Mouse (Mus musculus): ENCODE measurements around the gene Abcc8.

Abcc8 gene

DNA sequence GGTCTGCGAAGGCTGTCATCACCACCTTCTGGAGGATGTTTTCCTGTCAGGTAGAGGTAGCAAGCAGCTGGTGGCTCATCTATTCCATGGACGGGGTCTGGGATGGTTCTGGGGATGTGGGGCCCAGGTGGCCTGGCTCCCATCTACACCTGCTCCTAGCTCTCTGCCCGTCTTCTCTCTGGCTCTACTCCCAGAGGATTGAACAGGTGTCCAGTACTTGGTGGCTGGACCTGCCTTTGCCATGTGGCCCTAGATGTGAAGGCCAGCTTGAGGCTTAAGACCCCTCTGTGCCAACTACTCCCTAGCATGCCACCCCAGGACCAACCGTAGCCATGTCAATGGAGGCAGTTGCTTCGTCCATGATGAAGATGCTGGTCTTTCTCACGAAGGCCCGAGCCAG lies 74.3 kb downstream of the Abcc8 start:
- DNase-seq, result no peak

DNA sequence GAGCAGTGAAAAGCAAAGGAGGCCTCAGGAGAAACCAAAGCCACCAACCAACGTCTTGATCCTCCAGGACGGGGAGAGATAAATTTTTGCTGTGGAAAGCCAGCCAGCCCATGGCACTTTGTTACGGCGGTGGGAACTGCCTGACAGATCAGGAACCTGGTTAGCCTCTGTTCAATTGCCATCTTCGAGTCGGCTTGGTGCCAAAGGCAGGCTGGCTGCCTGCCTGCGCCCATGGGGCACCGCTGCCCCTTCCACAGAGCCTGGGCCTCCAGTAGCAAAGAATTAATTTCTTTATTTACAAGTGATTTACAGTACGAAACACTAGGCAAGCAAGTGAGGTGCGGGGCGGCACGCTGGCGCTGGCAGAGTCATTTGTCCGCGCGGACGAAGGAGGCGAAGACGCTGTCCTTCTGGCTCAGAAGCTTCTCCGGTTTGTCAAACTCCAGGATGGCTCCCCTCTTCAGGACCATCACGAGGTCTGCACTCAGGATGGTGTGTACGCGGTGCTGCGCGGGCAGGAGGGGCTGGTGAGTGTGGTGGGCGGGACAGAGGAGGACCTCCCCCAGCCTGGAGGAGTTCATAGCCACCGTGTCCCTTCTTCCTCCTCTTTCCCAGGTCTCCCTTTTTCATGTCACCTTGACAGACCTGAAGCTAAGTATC lies 75.4 kb downstream of the Abcc8 start:
- no peak for DNase-seq

DNA sequence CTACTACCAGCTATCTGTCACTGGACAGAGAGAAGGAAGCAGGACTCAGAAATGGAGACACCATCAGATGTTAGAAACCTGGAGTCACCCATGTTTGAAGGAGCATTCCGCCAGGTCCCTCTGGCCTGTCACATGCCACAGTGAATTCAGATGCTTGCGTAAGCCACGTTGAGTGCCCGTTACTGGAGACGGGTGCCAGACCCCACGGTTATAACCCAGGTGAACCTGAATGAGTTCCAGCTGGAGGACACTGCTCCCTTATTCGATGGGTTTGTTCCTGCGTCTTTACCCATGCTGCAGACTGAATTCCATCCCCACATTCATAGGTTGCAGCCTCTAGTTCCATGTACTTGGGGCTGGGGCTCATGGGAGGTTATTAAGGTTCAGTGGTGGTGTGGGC lies 76.1 kb downstream of the Abcc8 start:
- no peak for DNase-seq

DNA sequence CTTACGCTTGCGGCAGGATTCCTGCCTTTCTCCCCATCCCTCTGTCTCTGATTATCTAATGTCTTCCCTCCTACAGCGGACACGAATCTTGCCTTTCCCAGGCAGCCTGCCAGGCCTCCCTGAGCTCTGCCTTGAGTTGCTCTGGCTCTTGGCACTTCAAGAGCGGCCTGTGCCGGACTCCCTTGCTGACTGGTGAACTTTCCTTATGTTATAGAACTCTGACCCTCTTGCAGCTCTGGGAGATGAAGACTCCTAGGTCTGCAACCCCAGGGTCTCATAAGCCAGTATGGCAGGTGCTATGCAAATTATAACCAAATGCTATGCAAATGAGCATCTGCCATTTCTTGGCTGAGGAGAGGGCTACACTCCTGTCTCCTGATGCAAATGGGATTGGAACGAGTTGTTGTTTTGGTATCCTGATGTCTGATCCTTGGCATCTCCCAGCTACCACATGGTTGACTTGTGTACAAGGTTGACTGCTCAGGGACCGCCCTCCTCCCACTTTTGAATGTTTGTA lies 76.7 kb downstream of the Abcc8 start:
- no peak for DNase-seq

DNA sequence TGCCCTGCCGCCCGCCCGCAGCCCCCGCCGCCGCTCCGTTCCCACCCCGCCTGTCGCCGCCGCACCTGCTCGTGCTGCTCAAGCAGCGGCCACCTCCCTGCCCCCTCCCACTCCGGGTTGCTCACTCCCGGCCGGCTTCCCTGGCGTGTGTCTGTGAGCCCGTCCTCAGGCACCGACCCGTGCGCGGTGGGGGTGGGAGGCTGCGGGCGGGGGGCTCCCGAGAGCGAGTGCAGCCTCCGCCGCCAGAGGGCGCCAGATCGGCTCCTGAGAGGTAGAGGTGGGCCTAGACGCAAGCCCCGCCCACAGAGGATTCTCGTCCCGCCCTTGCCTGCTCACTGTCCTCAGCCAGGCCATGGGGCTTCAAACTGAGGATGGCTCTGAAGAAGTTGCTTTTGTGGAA lies 79.3 kb downstream of the Abcc8 start, which contains the start of gene Kcnj11:
TSS of gene Kcnj11 (minus strand) at position 202 of the 400 bp plus-strand sequence.
- DNase-seq, result peak; percentile 39 to 70

DNA sequence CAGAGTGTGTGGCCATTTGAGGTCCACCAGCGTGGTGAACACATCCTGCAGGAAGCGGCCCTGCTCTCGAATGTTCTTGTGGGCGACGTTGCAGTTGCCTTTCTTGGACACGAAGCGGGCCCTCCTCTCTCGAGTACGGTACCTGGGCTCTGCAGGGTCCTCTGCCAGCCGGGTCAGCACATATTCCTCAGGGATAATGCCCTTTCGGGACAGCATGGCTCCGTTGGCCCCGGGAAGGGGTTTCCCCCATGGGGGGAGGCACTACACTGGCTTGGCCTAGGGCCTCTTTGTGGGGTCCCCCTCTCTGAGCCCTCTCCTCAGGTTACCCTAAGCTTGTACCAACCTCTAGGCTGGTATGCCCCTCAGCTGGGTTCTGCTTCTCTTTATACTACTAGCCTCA lies 80.2 kb downstream of the Abcc8 start:
- no peak for DNase-seq

DNA sequence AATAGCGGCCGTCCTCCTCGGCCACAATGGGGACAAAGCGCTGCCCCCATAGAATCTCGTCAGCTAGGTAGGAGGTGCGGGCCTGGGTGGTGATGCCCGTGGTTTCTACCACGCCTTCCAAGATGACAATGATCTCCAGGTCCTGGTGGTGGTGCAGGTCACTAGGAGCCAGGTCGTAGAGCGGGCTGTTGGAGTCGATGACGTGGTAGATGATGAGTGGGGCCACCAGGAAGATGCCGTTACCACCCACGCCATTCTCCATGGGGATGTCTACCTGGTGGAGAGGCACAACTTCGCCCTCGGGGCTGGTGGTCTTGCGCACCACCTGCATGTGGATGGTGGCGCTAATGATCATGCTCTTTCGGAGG lies 80.9 kb downstream of the Abcc8 start:
- DNase-seq, result no peak

DNA sequence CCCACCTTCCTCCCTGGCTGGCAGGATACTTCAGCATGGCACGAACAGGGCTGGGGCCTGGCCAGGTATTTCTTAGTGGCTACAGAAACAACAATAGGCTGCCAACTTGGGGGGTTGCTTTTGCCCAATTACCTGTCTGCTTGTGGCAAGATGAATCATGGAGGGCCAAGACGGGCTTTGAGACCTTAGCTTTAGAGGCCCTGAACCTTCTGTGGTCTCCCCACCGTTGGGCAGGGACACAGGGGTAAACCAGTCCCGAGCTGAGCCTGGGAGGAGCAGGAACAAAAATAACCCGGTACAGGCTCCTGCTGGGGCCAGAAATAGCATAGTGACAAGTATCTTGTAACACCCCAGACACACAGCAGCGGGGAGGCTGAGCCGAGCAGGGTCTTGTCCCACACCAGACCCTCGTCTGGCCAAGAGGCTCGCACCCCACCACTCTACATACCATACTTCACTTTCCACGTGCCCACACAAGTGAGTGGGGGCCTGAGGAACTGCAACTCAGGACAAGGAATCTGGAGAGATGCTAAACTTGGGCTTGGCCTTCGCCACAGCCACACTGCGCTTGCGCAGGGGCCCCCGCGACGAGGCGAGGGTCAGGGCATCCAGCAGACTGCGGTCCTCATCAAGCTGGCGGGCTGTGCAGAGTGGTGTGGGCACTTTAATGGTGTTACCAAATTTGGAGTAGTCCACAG lies 81.5 kb downstream of the Abcc8 start:
- DNase-seq, result no peak

DNA sequence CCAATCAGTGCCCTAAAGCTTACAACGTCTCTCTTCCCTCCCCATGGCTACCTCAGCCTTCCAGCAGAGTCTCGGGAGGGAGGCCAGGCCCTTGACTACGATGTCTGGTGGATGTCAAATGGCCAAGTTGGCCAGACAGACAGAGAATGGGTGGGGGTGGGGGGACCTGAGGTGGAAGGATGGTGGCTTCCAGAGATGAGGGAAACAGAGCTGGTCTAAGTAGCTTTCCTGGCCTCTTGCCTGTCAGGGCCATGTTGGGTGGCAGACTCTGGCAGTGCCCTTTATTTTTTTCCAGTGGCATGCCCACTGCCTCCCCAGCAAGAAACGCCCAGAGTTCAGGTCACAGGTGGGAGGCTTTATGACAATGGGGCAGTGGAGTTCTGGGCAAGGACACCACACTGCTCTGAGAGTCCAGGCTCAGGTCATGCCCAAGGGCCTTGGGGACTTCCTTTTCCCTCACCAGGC lies 82.5 kb downstream of the Abcc8 start:
- no peak for DNase-seq

DNA sequence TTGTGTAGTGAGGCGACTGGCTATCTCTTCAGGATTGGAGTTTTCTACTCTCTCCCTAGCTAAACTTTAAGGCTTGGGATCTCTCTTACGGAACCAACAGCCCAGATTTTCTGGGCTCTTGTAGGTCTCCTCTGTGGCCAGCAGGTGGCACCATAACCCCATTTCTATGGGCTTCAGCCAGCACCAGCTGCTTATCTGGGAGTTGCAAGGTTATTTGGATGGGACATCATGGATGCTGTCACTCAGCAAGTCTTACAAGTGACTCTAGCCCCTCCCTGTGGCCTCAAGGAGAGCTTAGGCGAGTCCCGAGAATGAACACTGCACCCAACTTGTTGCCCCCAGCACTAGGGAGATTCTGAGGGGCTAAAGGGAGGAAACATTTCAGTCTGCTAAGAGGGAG lies 83.7 kb downstream of the Abcc8 start:
- DNase-seq, result peak; percentile 28 to 54

DNA sequence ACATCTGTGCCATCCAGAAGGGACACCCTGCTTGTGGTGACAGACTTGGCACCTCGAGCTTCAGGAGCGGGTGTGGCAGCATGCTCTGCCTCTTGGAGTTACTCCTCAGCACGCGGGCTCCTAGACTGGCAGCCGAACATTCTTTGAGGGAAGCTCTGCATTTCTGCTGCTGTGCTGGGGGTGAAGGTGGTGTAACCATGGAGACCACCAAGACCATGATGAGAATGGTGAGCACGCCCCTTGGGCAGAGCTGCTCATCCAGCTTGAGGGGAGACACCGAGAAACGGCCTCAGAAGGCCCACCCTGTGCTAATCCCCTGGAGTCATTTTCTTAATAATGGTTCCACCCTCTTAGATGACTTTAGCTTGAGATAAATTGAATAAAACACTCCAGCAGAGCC lies 87.0 kb downstream of the Abcc8 start:
- DNase-seq, result no peak

DNA sequence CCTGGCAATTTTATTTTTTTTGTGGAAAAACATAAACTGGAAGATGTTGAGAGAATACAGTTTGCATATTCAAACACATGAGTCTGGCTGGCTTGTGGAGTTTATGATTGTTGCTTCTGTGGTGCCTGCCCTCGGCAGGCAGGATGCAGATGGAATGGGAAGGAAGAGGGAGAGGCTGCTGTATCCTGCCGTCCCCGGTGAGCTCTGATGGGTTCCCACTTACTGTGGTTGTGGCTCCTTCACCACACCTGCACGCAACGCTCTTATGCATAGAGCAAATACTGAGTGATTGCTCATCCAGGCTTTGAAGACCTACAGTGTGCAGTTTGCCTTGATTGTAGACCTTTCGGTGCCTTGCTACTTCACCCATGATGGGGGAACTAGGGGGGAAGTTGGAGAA lies 91.6 kb downstream of the Abcc8 start:
- no peak for DNase-seq

DNA sequence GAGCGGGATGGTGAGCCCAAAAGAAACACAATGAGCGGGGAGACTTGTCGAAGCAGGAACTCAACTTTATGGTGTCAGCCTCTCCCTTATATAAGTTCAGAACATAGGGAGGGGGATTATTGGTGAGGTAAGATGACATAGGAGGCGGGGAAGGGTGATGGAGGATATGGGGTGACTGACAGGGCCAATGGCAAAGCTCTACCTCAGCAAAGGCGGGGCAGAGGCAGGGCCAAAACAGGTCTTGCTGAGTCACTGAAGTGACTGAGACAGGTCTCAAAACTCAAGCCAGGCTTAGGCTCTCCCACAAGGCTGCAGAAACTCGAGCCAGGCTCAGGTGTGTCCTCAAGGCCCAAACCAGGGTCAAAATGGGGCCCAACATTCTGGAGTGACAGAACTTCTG lies 93.5 kb downstream of the Abcc8 start:
- no peak for DNase-seq

DNA sequence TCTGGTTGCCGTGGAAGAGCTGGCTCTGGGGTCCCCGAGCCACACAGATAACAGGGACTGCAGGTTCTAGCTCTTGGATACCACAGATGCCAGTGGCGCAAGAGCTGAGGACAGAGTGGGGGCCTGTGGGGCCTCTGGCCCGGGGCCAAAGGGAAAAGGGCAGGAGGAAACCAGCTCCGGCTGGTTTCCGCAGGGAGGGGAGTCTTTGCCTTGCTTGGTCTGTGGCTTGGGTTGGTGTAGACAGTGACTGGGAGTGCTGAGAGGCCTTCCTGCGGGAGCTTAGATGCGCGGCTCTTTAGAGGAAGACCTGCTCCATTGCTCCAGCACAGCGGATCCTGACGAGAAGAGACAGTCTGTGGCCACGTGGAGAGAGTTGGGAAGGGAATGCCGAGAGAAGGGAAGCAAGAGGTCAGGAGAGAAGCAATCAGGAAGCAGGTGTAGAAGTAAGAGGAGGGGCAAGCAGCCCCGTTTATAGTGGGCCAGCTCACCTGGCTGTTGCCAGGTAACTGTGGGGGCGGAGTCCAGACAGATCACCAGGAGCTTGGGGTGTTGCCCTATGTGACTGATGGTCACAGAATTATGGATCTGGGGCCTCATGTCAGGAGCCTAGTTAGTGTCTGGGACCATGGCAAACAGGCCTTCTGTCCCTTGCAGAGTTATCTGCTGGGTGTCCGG lies 94.9 kb downstream of the Abcc8 start:
- DNase-seq, result peak; percentile 3 to 12

DNA sequence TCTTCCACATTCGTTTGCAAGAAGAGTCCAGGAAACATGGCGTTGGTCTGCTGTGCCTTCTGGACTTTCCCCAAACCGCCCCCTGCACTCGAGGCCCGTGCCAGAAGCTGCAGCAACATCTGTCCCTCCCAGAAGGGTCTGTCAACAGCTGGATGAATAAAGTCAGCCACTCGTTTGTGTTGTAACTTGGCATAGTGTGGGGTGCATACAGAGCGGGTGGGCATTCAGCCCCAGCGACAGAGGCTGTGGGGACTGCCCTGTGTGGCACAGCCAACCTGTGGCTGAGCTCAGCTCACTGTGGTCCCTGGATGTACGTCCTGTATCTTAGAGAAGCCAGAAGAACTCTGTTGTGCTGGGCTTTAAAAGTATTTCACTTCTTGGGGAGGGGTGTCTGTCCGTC lies 95.8 kb downstream of the Abcc8 start:
- DNase-seq, result no peak

DNA sequence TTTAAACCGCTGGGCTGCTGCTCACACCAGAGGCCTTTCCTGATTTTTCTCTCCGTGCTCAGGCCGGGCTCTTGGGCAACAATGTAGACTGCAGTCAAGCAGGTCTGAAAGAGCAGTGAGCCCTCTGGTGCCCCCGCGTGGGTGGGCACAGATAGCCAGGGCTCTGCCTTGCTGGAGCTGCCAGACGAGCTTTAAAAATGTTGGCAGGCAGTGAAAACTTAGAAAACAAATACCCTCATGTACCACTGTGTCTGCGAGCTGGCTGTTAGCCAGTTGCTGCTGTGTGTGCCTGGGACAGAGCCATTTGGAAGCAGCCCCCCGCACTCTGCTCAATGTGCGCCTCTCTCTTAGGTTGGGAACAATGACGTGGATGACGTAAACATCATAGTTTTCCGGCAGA lies 102.2 kb downstream of the Abcc8 start:
- DNase-seq, result no peak

DNA sequence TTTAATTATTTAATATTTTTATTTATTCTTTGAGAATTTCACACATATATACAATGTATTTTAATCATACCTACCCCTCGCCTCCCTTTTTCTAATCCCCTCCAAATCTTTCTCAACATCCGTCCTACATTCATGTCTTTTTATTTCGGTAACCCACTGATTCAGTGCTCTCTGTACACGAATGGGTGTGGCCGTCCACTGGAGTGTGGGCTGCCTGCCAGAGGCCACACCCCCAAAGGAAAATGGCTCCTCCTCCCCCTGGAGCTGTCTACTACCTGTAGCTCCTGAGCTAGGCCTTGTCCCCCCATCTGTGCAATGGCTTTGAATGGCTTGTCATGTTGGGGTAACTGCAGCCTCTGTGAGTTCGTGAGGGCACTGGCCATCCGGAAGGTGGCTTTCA lies 103.0 kb downstream of the Abcc8 start:
- DNase-seq, result no peak

DNA sequence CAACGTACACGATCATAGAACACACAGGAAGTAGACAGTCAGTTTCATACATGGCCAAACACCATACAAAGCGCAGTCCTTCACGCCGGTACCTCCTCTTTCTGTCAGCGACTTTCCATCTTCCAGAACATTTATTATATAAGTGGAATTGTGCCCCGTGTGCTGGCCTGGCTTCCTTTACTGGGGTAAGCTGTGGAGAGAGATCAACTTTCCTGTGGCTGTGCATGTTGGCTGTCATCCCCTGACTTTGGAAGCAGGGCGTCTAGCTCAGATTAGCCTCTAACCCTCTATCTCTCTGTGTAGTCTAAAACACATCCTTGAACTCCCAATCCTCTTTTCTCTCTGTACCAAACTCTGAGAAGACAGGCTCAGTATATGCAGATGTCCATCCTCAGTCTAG lies 111.0 kb downstream of the Abcc8 start:
- DNase-seq, result no peak

DNA sequence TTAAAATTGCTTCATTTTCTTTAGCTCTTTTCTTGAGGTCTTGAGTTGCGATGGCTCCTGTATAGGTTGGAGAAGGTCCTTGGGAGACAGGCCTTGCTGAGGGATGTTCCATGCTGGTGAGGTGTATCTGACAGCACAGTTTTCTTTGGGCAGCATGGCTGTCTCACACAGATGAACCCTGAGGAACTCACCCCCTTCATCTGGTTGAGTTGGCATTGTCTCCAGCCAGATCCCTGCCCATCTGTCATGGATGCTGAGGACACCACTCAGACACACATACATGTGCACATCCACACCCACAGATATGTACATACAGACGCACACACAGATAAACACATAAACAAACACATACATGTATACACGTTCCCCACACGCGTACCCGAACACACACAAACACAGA lies 116.5 kb downstream of the Abcc8 start:
- DNase-seq, result no peak

DNA sequence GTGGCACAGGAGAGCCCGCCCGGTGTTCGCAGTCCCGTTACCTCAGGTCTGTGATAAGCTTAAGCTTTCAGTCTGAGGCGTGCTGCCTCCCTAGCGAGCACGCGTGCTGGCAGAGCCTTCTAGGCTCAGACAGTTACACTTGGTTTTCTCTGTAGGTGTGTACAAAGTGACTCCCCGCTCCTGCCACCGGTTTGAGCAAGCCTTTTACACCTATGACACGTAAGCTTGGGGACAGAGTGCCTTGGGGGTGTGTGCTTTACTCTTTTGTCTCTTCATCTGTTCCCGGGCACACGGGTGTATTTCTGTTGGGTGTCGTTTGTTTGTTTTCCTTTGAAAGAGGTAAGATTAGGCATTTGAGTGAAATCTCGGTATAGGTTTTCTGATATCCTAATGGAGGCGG lies 118.2 kb downstream of the Abcc8 start:
- DNase-seq, result no peak

DNA sequence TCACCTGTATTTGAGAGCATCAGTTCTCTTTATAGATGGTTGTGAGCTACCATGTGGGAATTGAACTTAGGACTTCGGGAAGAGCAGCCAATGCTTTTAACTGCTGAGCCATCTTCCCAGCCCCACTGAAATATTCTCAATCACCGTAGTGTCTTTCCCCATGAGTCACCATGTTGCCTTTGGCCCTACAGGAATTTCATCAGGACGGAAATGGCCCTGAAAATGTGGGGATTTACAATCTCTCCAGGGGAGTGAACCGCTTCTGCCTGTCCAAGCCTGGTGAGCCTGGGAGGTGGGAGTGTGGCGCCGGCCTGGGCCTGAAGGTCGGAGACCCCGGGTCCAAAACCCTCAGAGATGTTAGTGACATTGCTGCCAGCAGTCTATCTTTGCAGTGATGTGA lies 119.1 kb downstream of the Abcc8 start:
- DNase-seq, result no peak

DNA sequence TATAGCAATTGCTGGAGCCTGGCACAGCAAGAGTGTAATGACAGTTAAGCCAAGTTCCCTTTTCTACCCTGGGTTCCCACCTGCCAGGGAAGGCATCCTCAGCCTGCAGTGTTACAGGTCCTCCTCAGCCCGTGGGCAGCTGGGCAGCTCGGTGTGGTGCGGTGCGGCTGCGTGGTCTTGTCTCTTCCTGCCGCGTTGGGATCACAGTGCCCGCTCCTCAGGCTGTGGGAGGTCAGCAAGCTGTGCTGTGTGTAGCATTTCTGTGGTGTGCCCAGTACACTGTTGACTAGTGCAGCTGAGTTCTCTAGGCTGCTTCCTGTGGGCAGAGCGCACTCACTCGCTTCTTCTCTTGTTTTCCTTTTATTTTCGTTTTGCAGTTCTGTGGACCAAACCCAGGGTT lies 121.0 kb downstream of the Abcc8 start:
- DNase-seq, result no peak

Measured in kidney, adult 8-10 months (tissue).